Mouse (Mus musculus): Measurements from ENCODE around the gene Lefty1.

DNA sequence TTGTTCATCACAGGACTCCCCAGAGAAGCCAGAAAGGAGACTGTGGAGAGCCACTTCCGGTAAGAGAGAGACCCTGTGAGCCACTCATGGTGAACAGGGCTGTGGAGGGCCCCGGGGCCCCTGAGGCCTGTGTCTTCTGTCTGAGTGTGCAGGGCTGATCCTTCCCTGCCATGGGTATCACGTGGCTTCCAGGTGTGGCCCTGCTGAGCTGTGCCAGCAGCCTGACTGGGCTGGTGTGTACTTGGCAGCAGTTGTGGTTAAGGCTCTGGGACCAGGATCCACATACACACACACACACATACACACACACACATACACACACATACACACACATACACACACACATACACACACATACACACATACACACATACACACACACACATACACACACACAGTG, 23.2 kb downstream of the Lefty1 start:
- TF ChIP-seq CTCF (IDR thresholded peaks at IDR 0.05; ENCODE audit: low read depth, low read length) (no peak), POLR2A (IDR thresholded peaks at IDR 0.05; ENCODE audit: insufficient read depth, low read length) (no peak), EP300 (IDR thresholded peaks at IDR 0.05; ENCODE audit: insufficient read depth, low read depth, low read length) (no peak)

Data from ES-Bruce4 (cell line).